Mouse (Mus musculus): ENCODE measurements around the gene Tubb4b. TPM values are rescaled to one million over a fixed set of nuclear protein-coding genes. Genes with fewer than 3 reads are reported as not detected.

Gene Tubb4b
- polyA plus RNA-seq, 1 experiment from 2014 or later = 671 TPM

- no peak overlapping the region for H3K4me2 ChIP-seq (replicated peaks; ENCODE audit: low read depth, low read length)
- no peaks in the 10 kb centered on the region for H3K36me3 ChIP-seq (ENCODE audit: insufficient read depth, low read length)
- H3K27me3 ChIP-seq (ENCODE audit: insufficient read depth, low read length) = peaks cover 19% of the 10 kb centered on the region
- no peaks in the 10 kb centered on the region for H3K9me3 ChIP-seq (ENCODE audit: low read length)
- H3K9ac ChIP-seq (replicated peaks; ENCODE audit: low read length) = no peak overlapping the region
- H3K27ac ChIP-seq (ENCODE audit: low read length) = peak overlapping the region; percentile 45; the same call in 1 of the 2 replicates
- no peak overlapping the region for H3K4me3 ChIP-seq (ENCODE audit: low read length)
- peaks cover 26% of the 10 kb centered on the region for H3K4me1 ChIP-seq (ENCODE audit: insufficient read depth, low read length)
- no peak for ATAC-seq (ENCODE audit: low FRiP score, low TSS enrichment)
These were observed 13.6 kb upstream of the Tubb4b start for GRCm38 (mm10) chr2:25238106-25238505.

- Histone ChIP-seq H3K4me1 (ENCODE audit: insufficient read depth, low read length) (peaks cover 21% of the 10 kb centered on the region), H3K4me3 (ENCODE audit: low read length) (no peak overlapping the region), H3K27ac (ENCODE audit: low read length) (peak overlapping the region; percentile 45; the same call in 1 of the 2 replicates), H3K9ac (replicated peaks; ENCODE audit: low read length) (no peak overlapping the region), H3K27me3 (ENCODE audit: insufficient read depth, low read length) (peaks cover 13% of the 10 kb centered on the region), H3K36me3 (ENCODE audit: insufficient read depth, low read length) (no peaks in the 10 kb centered on the region), H3K4me2 (replicated peaks; ENCODE audit: low read depth, low read length) (no peak overlapping the region), H3K9me3 (ENCODE audit: low read length) (no peaks in the 10 kb centered on the region)
- 60% methylated on average over 4 of the region's 4 CpGs for WGBS
- no peak for ATAC-seq (ENCODE audit: low FRiP score, low TSS enrichment)
These were observed 13.0 kb upstream of the Tubb4b start for GRCm38 (mm10) chr2:25237522-25237921.

GRCm38 (mm10) chr2:25236614-25237013 lies 12.1 kb upstream of the Tubb4b start, which contains the start of gene Rnf224:
TSS of gene Rnf224 (minus strand) at chr2:25236787.
- Histone ChIP-seq H3K4me1 (ENCODE audit: insufficient read depth, low read length) (peaks cover 12% of the 10 kb centered on the region), H3K4me2 (replicated peaks; ENCODE audit: low read depth, low read length) (no peak within 1 kb of the TSS), H3K36me3 (ENCODE audit: insufficient read depth, low read length) (no peaks in the 10 kb centered on the region), H3K4me3 (ENCODE audit: low read length) (no peak within 1 kb of the TSS), H3K9ac (replicated peaks; ENCODE audit: low read length) (no peak within 1 kb of the TSS), H3K27ac (ENCODE audit: low read length) (no peak within 1 kb of the TSS), H3K27me3 (ENCODE audit: insufficient read depth, low read length) (peaks cover 5% of the 10 kb centered on the region), H3K9me3 (ENCODE audit: low read length) (no peaks in the 10 kb centered on the region)
- WGBS = 34% methylated on average over 8 of the region's 8 CpGs
- ATAC-seq (ENCODE audit: low FRiP score, low TSS enrichment) = no peak

GRCm38 (mm10) chr2:25234551-25235220 lies 10.2 kb upstream of the Tubb4b start:
- H3K27ac ChIP-seq (ENCODE audit: low read length) = peak overlapping the region; percentile 61; the same call in 1 of the 2 replicates
- H3K4me1 ChIP-seq (ENCODE audit: insufficient read depth, low read length) = no peaks in the 10 kb centered on the region
- WGBS = 71% methylated on average over 5 of the region's 5 CpGs
- H3K4me3 ChIP-seq (ENCODE audit: low read length) = no peak overlapping the region
- no peaks in the 10 kb centered on the region for H3K36me3 ChIP-seq (ENCODE audit: insufficient read depth, low read length)
- no peaks in the 10 kb centered on the region for H3K9me3 ChIP-seq (ENCODE audit: low read length)
- no peak overlapping the region for H3K4me2 ChIP-seq (replicated peaks; ENCODE audit: low read depth, low read length)
- H3K9ac ChIP-seq (replicated peaks; ENCODE audit: low read length) = no peak overlapping the region
- 0 out of 2 replicates have a peak, but pooled peaks have one; percentile 16 for ATAC-seq (ENCODE audit: low FRiP score, low TSS enrichment)
- no peaks in the 10 kb centered on the region for H3K27me3 ChIP-seq (ENCODE audit: insufficient read depth, low read length)

GRCm38 (mm10) chr2:25234050-25234449 lies 9.5 kb upstream of the Tubb4b start, which contains the start of gene Slc34a3:
TSS of gene Slc34a3 (minus strand) at chr2:25234364.
- H3K4me2 ChIP-seq (replicated peaks; ENCODE audit: low read depth, low read length) = no peak within 1 kb of the TSS

GRCm38 (mm10) chr2:25233421-25233820 lies 8.9 kb upstream of the Tubb4b start:
- Histone ChIP-seq H3K36me3 (ENCODE audit: insufficient read depth, low read length) (no peaks in the 10 kb centered on the region), H3K9ac (replicated peaks; ENCODE audit: low read length) (no peak overlapping the region), H3K4me2 (replicated peaks; ENCODE audit: low read depth, low read length) (no peak overlapping the region), H3K4me1 (ENCODE audit: insufficient read depth, low read length) (peaks cover 6% of the 10 kb centered on the region), H3K27me3 (ENCODE audit: insufficient read depth, low read length) (no peaks in the 10 kb centered on the region), H3K27ac (ENCODE audit: low read length) (no peak overlapping the region), H3K9me3 (ENCODE audit: low read length) (no peaks in the 10 kb centered on the region), H3K4me3 (ENCODE audit: low read length) (no peak overlapping the region)
- ATAC-seq (ENCODE audit: low FRiP score, low TSS enrichment) = no peak
- WGBS = 78% methylated on average over 4 of the region's 4 CpGs

More at GRCm38 (mm10) chr2:25234050-25234449, 9.5 kb upstream of the Tubb4b start, which contains the start of gene Slc34a3:
- no peaks in the 10 kb centered on the region for H3K9me3 ChIP-seq (ENCODE audit: low read length)
- no peak within 1 kb of the TSS for H3K9ac ChIP-seq (replicated peaks; ENCODE audit: low read length)
- no peaks in the 10 kb centered on the region for H3K27me3 ChIP-seq (ENCODE audit: insufficient read depth, low read length)
- WGBS = 74% methylated on average over 3 of the region's 3 CpGs
- no peaks in the 10 kb centered on the region for H3K36me3 ChIP-seq (ENCODE audit: insufficient read depth, low read length)
- H3K27ac ChIP-seq (ENCODE audit: low read length) = peak within 1 kb of the TSS; percentile 61; the same call in 1 of the 2 replicates
- H3K4me3 ChIP-seq (ENCODE audit: low read length) = no peak within 1 kb of the TSS
- no peak for ATAC-seq (ENCODE audit: low FRiP score, low TSS enrichment)
- 0 out of 2 replicates have a peak, but pooled peaks cover under 1% of the 10 kb centered on the region for H3K4me1 ChIP-seq (ENCODE audit: insufficient read depth, low read length)

GRCm38 (mm10) chr2:25231038-25231437 lies 6.5 kb upstream of the Tubb4b start:
- H3K27ac ChIP-seq (ENCODE audit: low read length) = no peak overlapping the region
- no peak overlapping the region for H3K4me3 ChIP-seq (ENCODE audit: low read length)
- 61% methylated on average over 12 of the region's 12 CpGs for WGBS
- no peaks in the 10 kb centered on the region for H3K9me3 ChIP-seq (ENCODE audit: low read length)
- H3K4me2 ChIP-seq (replicated peaks; ENCODE audit: low read depth, low read length) = no peak overlapping the region
- no peaks in the 10 kb centered on the region for H3K36me3 ChIP-seq (ENCODE audit: insufficient read depth, low read length)
- H3K9ac ChIP-seq (replicated peaks; ENCODE audit: low read length) = no peak overlapping the region
- ATAC-seq (ENCODE audit: low FRiP score, low TSS enrichment) = no peak
- no peaks in the 10 kb centered on the region for H3K27me3 ChIP-seq (ENCODE audit: insufficient read depth, low read length)
- H3K4me1 ChIP-seq (ENCODE audit: insufficient read depth, low read length) = peaks cover 12% of the 10 kb centered on the region

- 90% methylated on average over 7 of the region's 7 CpGs for WGBS
- ATAC-seq (ENCODE audit: low FRiP score, low TSS enrichment) = no peak
- no peak overlapping the region for H3K27ac ChIP-seq (ENCODE audit: low read length)
- peaks cover 16% of the 10 kb centered on the region for H3K4me1 ChIP-seq (ENCODE audit: insufficient read depth, low read length)
- no peaks in the 10 kb centered on the region for H3K27me3 ChIP-seq (ENCODE audit: insufficient read depth, low read length)
- no peaks in the 10 kb centered on the region for H3K9me3 ChIP-seq (ENCODE audit: low read length)
- H3K4me3 ChIP-seq (ENCODE audit: low read length) = no peak overlapping the region
- H3K4me2 ChIP-seq (replicated peaks; ENCODE audit: low read depth, low read length) = no peak overlapping the region
- no peak overlapping the region for H3K9ac ChIP-seq (replicated peaks; ENCODE audit: low read length)
- H3K36me3 ChIP-seq (ENCODE audit: insufficient read depth, low read length) = no peaks in the 10 kb centered on the region
These were observed 6.1 kb upstream of the Tubb4b start for GRCm38 (mm10) chr2:25230581-25230980.

- 76% methylated on average over 5 of the region's 5 CpGs for WGBS
- Histone ChIP-seq H3K9ac (replicated peaks; ENCODE audit: low read length) (no peak overlapping the region), H3K4me3 (ENCODE audit: low read length) (no peak overlapping the region), H3K27ac (ENCODE audit: low read length) (no peak overlapping the region), H3K4me1 (ENCODE audit: insufficient read depth, low read length) (peaks cover 19% of the 10 kb centered on the region), H3K27me3 (ENCODE audit: insufficient read depth, low read length) (no peaks in the 10 kb centered on the region), H3K4me2 (replicated peaks; ENCODE audit: low read depth, low read length) (no peak overlapping the region), H3K36me3 (ENCODE audit: insufficient read depth, low read length) (no peaks in the 10 kb centered on the region), H3K9me3 (ENCODE audit: low read length) (no peaks in the 10 kb centered on the region)
- no peak for ATAC-seq (ENCODE audit: low FRiP score, low TSS enrichment)
These were observed 5.1 kb upstream of the Tubb4b start for GRCm38 (mm10) chr2:25229582-25229981.

- Histone ChIP-seq H3K4me1 (ENCODE audit: insufficient read depth, low read length) (peaks cover 19% of the 10 kb centered on the region), H3K27me3 (ENCODE audit: insufficient read depth, low read length) (no peaks in the 10 kb centered on the region), H3K9me3 (ENCODE audit: low read length) (no peaks in the 10 kb centered on the region), H3K9ac (replicated peaks; ENCODE audit: low read length) (peak overlapping the region; percentile 46), H3K27ac (ENCODE audit: low read length) (0 out of 2 replicates have a peak overlapping the region, but pooled peaks have one; percentile 88), H3K4me3 (ENCODE audit: low read length) (no peak overlapping the region), H3K36me3 (ENCODE audit: insufficient read depth, low read length) (no peaks in the 10 kb centered on the region), H3K4me2 (replicated peaks; ENCODE audit: low read depth, low read length) (peak overlapping the region; percentile 49)
- ATAC-seq (ENCODE audit: low FRiP score, low TSS enrichment) = no peak
- WGBS = 71% methylated on average over 6 of the region's 6 CpGs
These were observed 4.6 kb upstream of the Tubb4b start for GRCm38 (mm10) chr2:25228995-25229530.
